Mouse (Mus musculus): ENCODE measurements around the gene Tex19.2.

GRCm38 (mm10) chr11:121112091-121112775, 6.2 kb downstream of the Tex19.2 start:
- TF ChIP-seq CTCF (IDR thresholded peaks at IDR 0.05; ENCODE audit: low read depth) (no peak), EP300 (IDR thresholded peaks at IDR 0.05; ENCODE audit: low read depth) (no peak)
